Mouse (Mus musculus): ENCODE results near the gene Cux2. TPM values are rescaled to one million over a fixed set of nuclear protein-coding genes. Genes with fewer than 3 reads are reported as not detected.

The Cux2 gene
- polyA plus RNA-seq, 1 experiment: 0.62 TPM

DNA sequence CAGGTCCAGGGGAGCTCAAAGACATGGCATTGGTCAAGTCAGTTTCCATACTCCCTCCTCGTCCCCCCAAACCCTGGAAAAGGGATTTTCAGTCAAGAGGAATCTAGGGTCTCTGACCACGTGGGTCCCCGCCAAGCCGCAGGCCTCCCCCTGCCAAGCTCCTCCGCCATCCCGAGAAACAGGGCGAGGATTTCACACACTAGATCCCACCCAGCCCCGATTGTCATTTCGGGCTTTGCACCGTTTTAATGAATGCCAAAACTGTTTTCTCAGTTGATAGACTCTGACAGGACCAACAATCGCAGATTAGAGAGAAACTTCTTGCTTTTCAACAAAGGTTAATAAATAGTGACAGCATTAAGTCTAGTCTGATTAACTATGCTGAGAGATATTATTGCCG is 55.1 kb downstream of the Cux2 start:
- peaks cover 87% of the 10 kb centered on the region for H3K27me3 ChIP-seq (ENCODE audit: control insufficient read depth, insufficient read depth, insufficient read length)
- H3K79me2 ChIP-seq (ENCODE audit: control insufficient read depth, insufficient read depth): no peaks in the 10 kb centered on the region
- TF ChIP-seq REST (IDR thresholded peaks at IDR 0.05; ENCODE audit: insufficient read depth, insufficient read length) (no peak), MAX (IDR thresholded peaks at IDR 0.05; ENCODE audit: low read depth) (no peak), TCF3 (IDR thresholded peaks at IDR 0.05; ENCODE audit: insufficient read length, low read depth) (no peak), TCF12 (IDR thresholded peaks at IDR 0.05; ENCODE audit: insufficient read depth, poor library complexity, severe bottlenecking) (no peak), E2F4 (IDR thresholded peaks at IDR 0.05; ENCODE audit: insufficient read depth) (no peak), MYOD1 (IDR thresholded peaks at IDR 0.05; ENCODE audit: control insufficient read depth in 1 of 3, insufficient read length in 2 of 3, low read depth in 2 of 3) (no peak), MYOG (IDR thresholded peaks at IDR 0.05; ENCODE audit: control insufficient read depth in 1 of 3, insufficient read depth in 1 of 3, insufficient read length in 2 of 3, low read depth in 2 of 3) (no peak), POLR2A (IDR thresholded peaks at IDR 0.05; ENCODE audit: insufficient read length, low read depth) (no peak)
- no peak overlapping the region for H3ac ChIP-seq (ENCODE audit: control insufficient read depth, insufficient read length)
- H3K4me2 ChIP-seq (ENCODE audit: low read depth): no peak overlapping the region
- no peaks in the 10 kb centered on the region for H3K36me3 ChIP-seq (ENCODE audit: control insufficient read depth, insufficient read depth)
- no peak overlapping the region for H3K4me3 ChIP-seq

GRCm38 (mm10) chr5:121991914-121992313 is 58.0 kb downstream of the Cux2 start:
- peaks cover 86% of the 10 kb centered on the region for H3K27me3 ChIP-seq (ENCODE audit: control insufficient read depth, insufficient read depth, insufficient read length)
- H3K4me2 ChIP-seq (ENCODE audit: low read depth): no peak overlapping the region
- no peak for TF ChIP-seq TCF12 (IDR thresholded peaks at IDR 0.05; ENCODE audit: insufficient read depth, poor library complexity, severe bottlenecking)
- no peak for TF ChIP-seq CEBPB (IDR thresholded peaks at IDR 0.05; ENCODE audit: insufficient read depth, poor library complexity, severe bottlenecking)
- TF ChIP-seq TCF3 (IDR thresholded peaks at IDR 0.05; ENCODE audit: insufficient read length, low read depth): no peak
- TF ChIP-seq REST (IDR thresholded peaks at IDR 0.05; ENCODE audit: insufficient read depth, insufficient read length): no peak
- no peaks in the 10 kb centered on the region for H3K79me2 ChIP-seq (ENCODE audit: control insufficient read depth, insufficient read depth)
- no peak overlapping the region for H3ac ChIP-seq (ENCODE audit: control insufficient read depth, insufficient read length)
- no peaks in the 10 kb centered on the region for H3K36me3 ChIP-seq (ENCODE audit: control insufficient read depth, insufficient read depth)
- H3K4me3 ChIP-seq: no peak overlapping the region

- Histone ChIP-seq H3K27me3 (ENCODE audit: control insufficient read depth, insufficient read depth, insufficient read length) (peaks cover 84% of the 10 kb centered on the region), H3K79me2 (ENCODE audit: control insufficient read depth, insufficient read depth) (no peaks in the 10 kb centered on the region), H3K4me3 (no peak overlapping the region), H3ac (ENCODE audit: control insufficient read depth, insufficient read length) (no peak overlapping the region), H3K36me3 (ENCODE audit: control insufficient read depth, insufficient read depth) (no peaks in the 10 kb centered on the region), H3K4me2 (ENCODE audit: low read depth) (no peak overlapping the region)
- TF ChIP-seq TCF3 (IDR thresholded peaks at IDR 0.05; ENCODE audit: insufficient read length, low read depth) (no peak), MYOG (IDR thresholded peaks at IDR 0.05; ENCODE audit: control insufficient read depth in 1 of 3, insufficient read depth in 1 of 3, insufficient read length in 2 of 3, low read depth in 2 of 3) (no peak), CEBPB (IDR thresholded peaks at IDR 0.05; ENCODE audit: insufficient read depth, poor library complexity, severe bottlenecking) (no peak), POLR2AphosphoS2 (IDR thresholded peaks at IDR 0.05; ENCODE audit: insufficient read length, low read depth) (no peak), TCF12 (IDR thresholded peaks at IDR 0.05; ENCODE audit: insufficient read depth, poor library complexity, severe bottlenecking) (no peak), MYOD1 (IDR thresholded peaks at IDR 0.05; ENCODE audit: control insufficient read depth in 1 of 3, insufficient read length in 2 of 3, low read depth in 2 of 3) (no peak), USF1 (IDR thresholded peaks at IDR 0.05; ENCODE audit: low read depth) (no peak), SRF (IDR thresholded peaks at IDR 0.05; ENCODE audit: control insufficient read depth, insufficient read length, low read depth) (no peak), MAX (IDR thresholded peaks at IDR 0.05; ENCODE audit: low read depth) (no peak), E2F4 (IDR thresholded peaks at IDR 0.05; ENCODE audit: insufficient read depth) (no peak)
These were observed 64.0 kb downstream of the Cux2 start for GRCm38 (mm10) chr5:121985855-121986254.

DNA sequence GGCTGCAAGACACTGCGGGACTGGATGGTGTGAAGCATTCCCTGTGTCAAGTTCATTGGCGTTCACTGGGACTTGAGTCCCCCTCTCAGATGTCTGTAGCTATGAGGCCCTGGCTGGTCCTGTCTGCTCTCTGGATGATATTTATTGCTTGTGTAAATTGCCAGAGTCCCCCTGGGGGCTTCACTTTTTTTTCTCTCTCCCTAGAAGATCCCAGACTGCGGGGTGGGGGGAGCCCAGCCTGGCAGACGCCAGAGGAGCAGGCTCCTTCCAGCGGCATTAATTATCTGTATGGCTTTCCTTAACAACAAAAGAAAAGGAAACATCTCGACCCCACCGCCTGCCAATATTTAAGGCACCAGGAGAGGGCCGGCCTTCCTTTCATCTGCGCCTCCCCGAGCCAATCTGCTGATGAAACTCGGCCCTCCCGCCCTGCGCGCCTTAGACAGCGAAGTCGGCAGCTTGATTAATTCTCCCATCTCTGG is 68.2 kb downstream of the Cux2 start:
- TF ChIP-seq USF1 (IDR thresholded peaks at IDR 0.05; ENCODE audit: low read depth): no peak
- no peak for TF ChIP-seq REST (IDR thresholded peaks at IDR 0.05; ENCODE audit: insufficient read depth, insufficient read length)
- no peak for TF ChIP-seq POLR2A (IDR thresholded peaks at IDR 0.05; ENCODE audit: insufficient read length, low read depth)
- TF ChIP-seq MAX (IDR thresholded peaks at IDR 0.05; ENCODE audit: low read depth): no peak
- TF ChIP-seq MYOG (IDR thresholded peaks at IDR 0.05; ENCODE audit: control insufficient read depth in 1 of 3, insufficient read depth in 1 of 3, insufficient read length in 2 of 3, low read depth in 2 of 3): no peak
- no peak for TF ChIP-seq TCF3 (IDR thresholded peaks at IDR 0.05; ENCODE audit: insufficient read length, low read depth)
- TF ChIP-seq MYOD1 (IDR thresholded peaks at IDR 0.05; ENCODE audit: control insufficient read depth in 1 of 3, insufficient read length in 2 of 3, low read depth in 2 of 3): no peak
- TF ChIP-seq CEBPB (IDR thresholded peaks at IDR 0.05; ENCODE audit: insufficient read depth, poor library complexity, severe bottlenecking): no peak
- TF ChIP-seq TCF12 (IDR thresholded peaks at IDR 0.05; ENCODE audit: insufficient read depth, poor library complexity, severe bottlenecking): no peak
- TF ChIP-seq POLR2AphosphoS2 (IDR thresholded peaks at IDR 0.05; ENCODE audit: insufficient read length, low read depth): no peak
- no peak for TF ChIP-seq SRF (IDR thresholded peaks at IDR 0.05; ENCODE audit: control insufficient read depth, insufficient read length, low read depth)
- Histone ChIP-seq H3K27me3 (ENCODE audit: control insufficient read depth, insufficient read depth, insufficient read length) (peaks cover 87% of the 10 kb centered on the region), H3ac (ENCODE audit: control insufficient read depth, insufficient read length) (no peak overlapping the region), H3K36me3 (ENCODE audit: control insufficient read depth, insufficient read depth) (no peaks in the 10 kb centered on the region), H3K4me3 (no peak overlapping the region), H3K79me2 (ENCODE audit: control insufficient read depth, insufficient read depth) (no peaks in the 10 kb centered on the region), H3K4me2 (ENCODE audit: low read depth) (no peak overlapping the region)

GRCm38 (mm10) chr5:121976331-121976730 is 73.6 kb downstream of the Cux2 start:
- no peak for TF ChIP-seq MAX (IDR thresholded peaks at IDR 0.05; ENCODE audit: low read depth)
- no peak overlapping the region for H3K4me3 ChIP-seq
- no peaks in the 10 kb centered on the region for H3K36me3 ChIP-seq (ENCODE audit: control insufficient read depth, insufficient read depth)
- H3ac ChIP-seq (ENCODE audit: control insufficient read depth, insufficient read length): no peak overlapping the region
- H3K27me3 ChIP-seq (ENCODE audit: control insufficient read depth, insufficient read depth, insufficient read length): peaks cover 84% of the 10 kb centered on the region
- H3K4me2 ChIP-seq (ENCODE audit: low read depth): no peak overlapping the region
- no peaks in the 10 kb centered on the region for H3K79me2 ChIP-seq (ENCODE audit: control insufficient read depth, insufficient read depth)

Data from myocyte (in vitro differentiated cells).